Mouse (Mus musculus) adrenal gland, postnatal 36 days (tissue): ENCODE measurements around the gene Olfr1358. TPM values are rescaled to one million over a fixed set of nuclear protein-coding genes. Genes with fewer than 3 reads are reported as not detected.
"Not testable (repeated sequence)": the region's sequence is repeated elsewhere in the genome, so short reads cannot be mapped to it uniquely, and the experiment has no call there.

Experiments
- DNase-seq, 2 experiments: peaks; one replicate each; pipeline ENCODE4 v3.0.0; 2021; ENCODE audit warnings: mixed read lengths in 1 of 2
- long read RNA-seq, 2 experiments: library from polyadenylated mRNA; stranded (forward); transcript quantifications; one replicate each; pipeline ENCODE4 v2.0.0; 2021; ENCODE audit warnings: borderline sequencing depth in 2 of 2
- total RNA-seq, 2 experiments: library from RNA; stranded (reverse); gene quantifications; 2 replicates each; pipeline ENCODE4 v1.2.3; 2021

The Olfr1358 gene
- not detected for total RNA-seq
- long read RNA-seq, experiment 1 = 0 reads
- long read RNA-seq, experiment 2 = 0 reads

DNA sequence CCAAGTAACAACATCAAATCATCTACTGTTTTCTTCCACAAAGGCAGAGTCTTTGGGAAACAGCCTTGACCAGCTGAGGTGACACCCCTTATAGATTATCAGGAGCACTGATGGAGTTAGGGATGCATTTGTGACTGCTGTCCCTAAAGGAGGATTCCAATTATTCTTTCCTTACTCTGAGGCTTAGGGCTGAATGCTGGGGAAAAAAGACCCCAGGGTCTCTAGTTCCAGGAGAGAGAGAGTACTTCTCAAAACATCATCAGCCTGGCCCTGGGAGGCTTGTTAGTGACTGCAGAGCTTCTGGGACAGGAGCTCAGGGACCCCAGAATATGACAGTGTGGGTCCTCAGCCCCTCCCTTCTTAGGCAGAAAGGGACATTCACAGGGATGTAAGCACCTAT is at the start of gene Olfr1358:
Olfr1358 (plus strand) TSS at position 301 of the 400 bp plus-strand sequence.
- no peak for DNase-seq

DNA sequence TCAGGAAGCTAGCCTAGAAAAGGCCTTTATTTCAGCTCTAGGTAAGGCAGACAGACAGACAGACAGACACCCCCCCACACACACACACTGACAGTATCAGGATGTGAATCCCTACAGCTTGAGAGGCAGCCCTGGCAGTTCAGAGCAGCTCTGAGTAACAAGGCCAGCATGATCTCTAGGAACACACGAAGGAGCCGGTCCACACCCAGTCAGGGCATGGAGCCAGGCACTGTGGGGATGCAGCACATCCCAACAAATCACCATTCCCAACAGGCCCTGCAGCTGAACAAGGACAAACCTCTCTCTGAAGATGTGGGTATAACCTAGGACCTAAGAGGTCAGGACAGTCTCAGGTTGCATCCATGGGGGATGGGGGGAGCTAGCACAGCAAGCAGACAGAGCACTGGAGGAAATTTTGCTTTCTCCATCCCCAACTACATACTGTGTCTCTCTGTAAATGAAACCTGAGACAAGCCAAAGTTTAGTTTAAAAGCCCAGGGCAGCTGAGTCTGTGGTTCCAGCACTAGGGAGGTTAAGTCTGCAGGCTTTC is 49.4 kb upstream of the Olfr1358 start:
- peak; percentile 69 to 79 for DNase-seq

GRCm38 (mm10) chr10:78470582-78471313 is 46.5 kb upstream of the Olfr1358 start:
- peak; percentile 27 to 38 for DNase-seq

GRCm38 (mm10) chr10:78472046-78472445 is 45.2 kb upstream of the Olfr1358 start:
- peak; percentile 71 to 72 for DNase-seq

DNA sequence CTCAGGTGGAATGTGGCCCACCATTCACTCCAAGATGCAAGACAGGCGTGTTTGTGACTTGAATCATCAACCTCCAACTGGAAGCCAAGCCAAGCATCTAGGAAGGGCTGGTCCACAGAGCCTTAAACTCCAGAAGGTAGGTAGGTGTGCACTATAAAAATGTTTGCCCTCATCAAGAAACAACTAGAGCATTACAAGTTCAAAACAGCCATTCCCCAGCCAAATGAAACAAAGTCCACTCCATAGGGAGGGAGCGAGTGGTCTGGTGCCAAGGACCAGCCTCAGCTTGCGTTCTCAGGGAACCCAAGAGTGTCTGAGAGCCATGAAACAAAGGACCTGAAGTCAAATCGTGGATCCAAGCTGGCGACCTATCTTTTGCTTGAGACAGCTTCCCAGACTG is 43.8 kb upstream of the Olfr1358 start:
- no peak for DNase-seq

DNA sequence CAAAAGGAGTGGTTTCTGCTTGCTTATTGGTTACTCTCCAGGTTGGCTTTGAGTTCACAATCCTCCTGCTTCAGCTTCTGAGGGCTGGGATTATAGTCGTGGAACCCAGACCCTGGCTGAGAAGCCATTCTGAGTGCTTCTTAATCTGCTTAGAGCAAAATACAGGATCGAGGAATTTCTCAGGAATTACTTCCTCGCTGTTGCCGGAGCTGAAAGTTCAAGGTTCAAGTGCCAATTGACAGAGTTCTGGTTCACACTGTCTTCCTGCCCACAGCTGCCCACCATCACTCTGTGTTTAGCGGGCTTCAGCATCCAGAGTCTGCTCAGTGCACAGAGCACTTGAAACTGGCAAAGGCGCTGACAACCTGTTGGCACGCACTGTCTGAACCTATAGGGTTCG is 42.5 kb upstream of the Olfr1358 start:
- DNase-seq = no peak

- DNase-seq = no peak
Measured at GRCm38 (mm10) chr10:78476821-78477220, 40.4 kb upstream of the Olfr1358 start.

GRCm38 (mm10) chr10:78480954-78481927 is 36.0 kb upstream of the Olfr1358 start:
- no peak for DNase-seq

DNA sequence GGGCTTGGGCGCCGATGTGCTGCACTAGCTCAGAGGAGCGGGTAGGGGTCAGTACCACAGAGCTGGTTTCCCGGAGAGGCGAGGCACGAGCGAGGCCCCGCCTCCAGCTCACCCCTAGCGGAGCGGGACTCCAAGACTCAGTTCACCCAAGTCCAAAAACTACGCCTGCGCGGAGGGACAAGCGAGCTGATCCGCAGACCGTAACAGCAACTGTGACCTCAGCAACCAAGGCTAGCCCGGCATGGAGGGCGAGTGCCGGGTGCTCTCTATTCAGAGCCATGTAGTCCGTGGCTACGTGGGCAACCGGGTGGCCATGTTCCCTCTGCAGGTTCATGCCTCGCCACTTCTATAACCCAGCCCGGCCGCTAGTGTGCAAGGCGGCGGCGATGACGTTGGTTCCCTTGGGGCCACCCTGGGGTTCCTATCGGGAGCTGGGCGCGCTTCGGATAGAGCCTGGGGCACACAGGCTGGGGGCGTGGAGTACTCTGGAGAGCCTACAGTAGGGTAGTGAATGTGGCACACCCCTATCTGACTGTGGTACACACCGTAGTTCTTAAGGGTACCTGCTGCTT is 35.2 kb upstream of the Olfr1358 start:
- DNase-seq = peak; percentile 65 to 72

DNA sequence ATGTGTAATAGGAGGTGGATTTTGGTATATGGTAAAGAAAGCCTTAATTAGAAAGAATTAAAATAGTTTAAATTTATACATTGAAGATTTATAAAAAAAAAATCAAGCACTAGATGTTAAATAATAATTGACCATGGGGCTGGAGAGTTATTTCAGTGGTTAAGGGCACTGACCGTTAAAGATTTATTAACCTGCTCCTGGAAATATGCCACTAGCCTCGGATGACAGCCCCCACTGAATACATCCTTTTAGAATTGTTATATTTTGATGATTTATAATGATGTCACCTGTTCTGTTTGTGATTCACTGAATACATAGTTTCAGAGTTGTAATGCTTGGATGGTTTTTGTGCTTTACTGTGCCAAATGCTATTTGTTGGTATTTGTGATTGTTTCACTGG is 31.9 kb upstream of the Olfr1358 start:
- DNase-seq = not testable (repeated sequence)

GRCm38 (mm10) chr10:78486871-78487270 is 30.4 kb upstream of the Olfr1358 start:
- no peak for DNase-seq

DNA sequence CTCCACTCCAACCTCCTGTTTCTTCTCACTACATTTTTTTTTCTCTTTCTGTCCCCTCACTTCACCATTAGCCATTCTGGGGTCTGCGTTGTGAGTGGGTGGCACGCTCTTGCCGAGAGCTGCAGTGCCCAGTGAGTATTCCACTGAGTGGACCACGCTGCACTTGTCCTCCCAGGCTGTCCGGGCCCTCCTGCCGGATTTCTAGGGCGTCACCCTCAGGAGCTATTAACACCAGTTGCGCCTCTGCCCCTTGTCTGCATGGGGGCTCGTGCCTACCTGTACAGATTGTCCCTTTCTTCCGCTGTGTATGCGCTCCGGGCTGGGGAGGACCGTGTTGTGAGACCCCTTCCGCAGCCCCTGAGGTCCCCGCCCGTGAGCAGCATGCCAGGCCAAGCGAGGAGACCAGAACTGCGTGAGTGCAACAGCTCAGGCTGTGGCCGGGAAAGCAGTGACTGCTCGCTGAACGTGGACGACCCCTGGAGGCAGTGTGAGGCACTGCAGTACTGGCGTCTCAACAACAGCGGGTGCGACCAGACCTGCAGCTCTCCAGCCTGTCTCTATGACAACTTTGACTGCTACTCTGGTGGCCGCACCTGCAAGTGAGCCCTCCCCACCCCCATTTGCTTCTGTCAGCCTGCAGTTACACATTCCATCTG is 29.7 kb upstream of the Olfr1358 start:
- DNase-seq = peak; percentile 82 to 90

GRCm38 (mm10) chr10:78502986-78503733 is 14.1 kb upstream of the Olfr1358 start:
- no peak for DNase-seq

DNA sequence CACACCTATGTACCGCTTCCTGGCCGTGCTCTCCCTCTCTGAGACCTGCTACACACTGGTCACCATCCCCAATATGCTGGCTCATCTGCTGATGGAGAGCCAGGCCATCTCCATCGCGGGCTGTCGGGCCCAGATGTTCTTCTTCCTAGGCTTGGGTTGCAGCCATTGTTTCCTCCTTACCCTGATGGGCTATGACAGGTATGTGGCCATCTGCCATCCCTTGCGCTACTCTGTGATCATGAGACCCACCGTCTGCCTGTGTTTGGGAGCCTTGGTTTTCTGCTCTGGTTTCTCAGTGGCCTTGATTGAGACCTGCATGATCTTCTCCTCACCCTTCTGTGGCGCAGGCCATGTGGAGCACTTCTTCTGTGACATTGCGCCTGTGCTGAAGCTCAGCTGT is 2.6 kb downstream of the Olfr1358 start:
- no peak for DNase-seq

- DNase-seq = peak; percentile 20 to 34
Measured at GRCm38 (mm10) chr10:78520260-78521005, 3.2 kb downstream of the Olfr1358 start.

DNA sequence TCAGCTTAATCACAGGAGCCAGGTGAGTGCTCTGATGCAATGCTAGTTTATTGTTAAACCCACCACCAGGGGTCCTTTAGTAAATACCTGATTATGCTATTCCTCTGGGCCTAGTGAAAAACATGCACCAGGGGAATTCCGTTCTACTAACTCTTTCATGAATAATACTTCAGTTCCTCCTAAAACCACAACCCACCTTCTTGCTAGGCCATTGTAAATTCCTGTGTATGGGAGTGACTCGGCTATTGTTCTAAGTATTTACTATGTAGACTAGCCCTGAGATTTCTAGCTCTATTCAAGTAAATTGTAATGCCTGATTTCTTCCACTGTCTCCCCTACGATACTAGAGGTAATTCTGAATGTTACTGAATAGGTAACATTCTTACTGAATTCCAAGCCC is 7.8 kb downstream of the Olfr1358 start:
- DNase-seq = not testable (repeated sequence)

GRCm38 (mm10) chr10:78525511-78525910 is 8.3 kb downstream of the Olfr1358 start:
- peak; percentile 9 to 30 for DNase-seq

- DNase-seq = peak; percentile 28 to 50
Measured at GRCm38 (mm10) chr10:78540943-78541342, 23.7 kb downstream of the Olfr1358 start.

DNA sequence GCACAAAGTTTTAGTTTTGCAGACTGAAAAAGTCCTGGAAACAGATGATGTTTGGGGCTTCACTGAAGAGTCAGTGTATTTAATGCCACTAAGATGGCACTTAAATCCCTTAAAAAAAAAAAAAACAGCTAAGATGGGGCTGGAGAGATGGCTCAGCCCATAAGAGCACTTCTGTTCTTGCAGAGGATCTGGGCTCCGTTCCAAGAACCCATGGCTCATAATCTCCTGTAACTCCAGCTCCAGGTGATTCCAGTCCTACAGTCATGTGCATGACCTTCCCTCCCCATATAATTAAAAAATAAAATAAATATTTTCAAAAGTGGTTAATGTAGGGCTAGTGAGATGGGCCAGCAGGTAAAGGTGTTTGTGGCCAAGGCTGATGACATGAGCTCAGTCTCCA is 47.8 kb downstream of the Olfr1358 start:
- DNase-seq = no peak

- no peak for DNase-seq
Measured at GRCm38 (mm10) chr10:78569191-78569590, 52.0 kb downstream of the Olfr1358 start.
